Comparison of ENCODE assay signal across 8 mouse cellular contexts in the genomic region with DNA sequence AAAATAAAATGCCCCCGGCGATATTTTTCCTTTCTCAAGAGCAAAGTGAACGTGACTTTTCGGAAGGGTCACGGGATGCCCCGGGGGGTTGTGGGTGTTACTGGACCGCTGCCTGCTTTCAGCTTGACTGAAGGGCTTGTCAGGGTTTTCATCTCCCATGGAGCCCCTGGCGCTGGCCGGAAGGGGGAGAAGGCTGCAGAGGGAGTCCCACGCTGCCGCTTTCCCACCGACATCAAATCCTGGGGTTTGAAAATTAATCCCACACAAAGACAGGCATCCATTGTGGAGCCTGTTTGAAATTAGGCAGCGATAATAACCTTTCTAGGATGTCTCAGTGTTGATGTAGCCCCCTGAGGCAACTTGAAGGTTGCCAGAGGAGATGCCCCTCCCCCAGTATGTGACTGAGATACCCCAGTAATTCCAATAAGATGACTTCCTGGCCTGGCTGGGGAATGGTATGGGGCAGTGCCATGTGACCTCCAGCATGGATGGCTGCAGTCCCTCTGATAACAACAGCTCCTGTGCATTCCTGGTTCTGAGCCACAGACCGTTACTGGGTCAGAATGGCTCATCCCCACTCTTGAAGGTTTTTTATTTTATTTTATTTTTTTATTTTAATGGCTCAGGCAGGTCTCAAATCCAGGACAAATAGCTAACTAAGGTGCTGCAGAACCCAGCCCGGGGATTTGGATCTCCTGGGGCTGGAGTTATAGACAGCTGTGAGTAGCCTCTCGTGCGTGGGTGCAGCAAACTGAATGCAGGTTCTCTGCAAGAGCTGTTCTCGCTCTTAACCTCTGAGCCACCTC.
DNase-seq lines count a peak whose midpoint lies in the region; ATAC-seq and TF ChIP-seq lines count a peak whose summit lies in the region.

No protein-coding gene starts in this region.

- no peak overlapping the region for H3K27ac ChIP-seq in cerebellum, adult 2 months (ENCODE audit: insufficient read depth, low read length)
- H3K27ac ChIP-seq in cortical plate, adult 2 months (ENCODE audit: insufficient read depth, low read length) = no peak overlapping the region
- H3K27ac ChIP-seq in intestine, embryonic 14.5 days (ENCODE audit: low read depth) = 0 out of 2 replicates have a peak overlapping the region, but pooled peaks have one; percentile 4
- H3K27ac ChIP-seq in limb, embryonic 12.5 days = peak overlapping the region; percentile 76
- H3K27ac ChIP-seq in neural tube, embryonic 11.5 days (ENCODE audit: low read depth, low read length) = 0 out of 2 replicates have a peak overlapping the region, but pooled peaks have one; percentile 36

- peak overlapping the region; percentile 17; the same call in 1 of the 2 replicates for H3K9ac ChIP-seq in intestine, embryonic 14.5 days (ENCODE audit: low read length)
- no peak overlapping the region; the same call in 1 of the 2 replicates for H3K9ac ChIP-seq in limb, embryonic 12.5 days (replicated peaks)
- peak overlapping the region; percentile 27; the same call in 1 of the 2 replicates for H3K9ac ChIP-seq in neural tube, embryonic 11.5 days (ENCODE audit: low read length)

- WGBS in cerebellum, adult 2 months = 22% methylated on average over 18 of the region's 18 CpGs
- WGBS in intestine, embryonic 14.5 days = 28% methylated on average over 18 of the region's 18 CpGs
- WGBS in limb, embryonic 12.5 days = 21% methylated on average over 18 of the region's 18 CpGs
- 27% methylated on average over 18 of the region's 18 CpGs for WGBS in neural tube, embryonic 11.5 days

- H3K9me3 ChIP-seq in intestine, embryonic 14.5 days (ENCODE audit: control insufficient read depth, low read length) = no peaks in the 10 kb centered on the region
- H3K9me3 ChIP-seq in limb, embryonic 12.5 days = no peaks in the 10 kb centered on the region
- no peaks in the 10 kb centered on the region for H3K9me3 ChIP-seq in neural tube, embryonic 11.5 days (ENCODE audit: control insufficient read depth, low read length)

- no peaks in the 10 kb centered on the region for H3K36me3 ChIP-seq in intestine, embryonic 14.5 days (ENCODE audit: control insufficient read depth, insufficient read depth, low read length)
- no peaks in the 10 kb centered on the region for H3K36me3 ChIP-seq in limb, embryonic 12.5 days
- no peaks in the 10 kb centered on the region for H3K36me3 ChIP-seq in neural tube, embryonic 11.5 days (ENCODE audit: control insufficient read depth, insufficient read depth, low read length)

- TF ChIP-seq CTCF in cerebellum, adult 2 months (IDR thresholded peaks at IDR 0.05; ENCODE audit: borderline replicate concordance, insufficient read depth, low read depth, low read length) = no peak
- no peak for TF ChIP-seq CTCF in cortical plate, adult 2 months (IDR thresholded peaks at IDR 0.05; ENCODE audit: extremely low read depth, insufficient read depth, low read length)

- no peaks in the 10 kb centered on the region for H3K27me3 ChIP-seq in cerebellum, adult 2 months (ENCODE audit: control insufficient read depth, insufficient read depth, low read length)
- no peaks in the 10 kb centered on the region for H3K27me3 ChIP-seq in intestine, embryonic 14.5 days (replicated peaks; ENCODE audit: control insufficient read depth, insufficient read depth, low read length)
- no peaks in the 10 kb centered on the region for H3K27me3 ChIP-seq in limb, embryonic 12.5 days
- no peaks in the 10 kb centered on the region for H3K27me3 ChIP-seq in neural tube, embryonic 11.5 days (ENCODE audit: control insufficient read depth, insufficient read depth, low read length)

- peak overlapping the region; percentile 37 for H3K4me3 ChIP-seq in cerebellum, adult 2 months (replicated peaks; ENCODE audit: insufficient read depth, low read depth, low read length)
- peak overlapping the region; percentile 19 for H3K4me3 ChIP-seq in cortical plate, adult 2 months (ENCODE audit: insufficient read depth, low read length)
- peak overlapping the region; percentile 22 for H3K4me3 ChIP-seq in intestine, embryonic 14.5 days (ENCODE audit: low read depth, low read length)
- H3K4me3 ChIP-seq in limb, embryonic 12.5 days (replicated peaks) = peak overlapping the region; percentile 22
- H3K4me3 ChIP-seq in neural tube, embryonic 11.5 days (ENCODE audit: low read depth, low read length) = no peak overlapping the region

- no peaks in the 10 kb centered on the region for H3K4me1 ChIP-seq in cerebellum, adult 2 months (ENCODE audit: control insufficient read depth, insufficient read depth, low read length)
- H3K4me1 ChIP-seq in cortical plate, adult 2 months (ENCODE audit: control insufficient read depth, insufficient read depth, low read length) = no peaks in the 10 kb centered on the region
- no peaks in the 10 kb centered on the region; the same call in 1 of the 2 replicates for H3K4me1 ChIP-seq in intestine, embryonic 14.5 days (replicated peaks; ENCODE audit: control insufficient read depth, insufficient read depth, low read length)
- peaks cover 44% of the 10 kb centered on the region for H3K4me1 ChIP-seq in limb, embryonic 12.5 days (replicated peaks)
- H3K4me1 ChIP-seq in neural tube, embryonic 11.5 days (ENCODE audit: control insufficient read depth, insufficient read depth, low read length) = 0 out of 2 replicates have a peak, but pooled peaks cover 3% of the 10 kb centered on the region

- peak overlapping the region; percentile 55 for H3K4me2 ChIP-seq in intestine, embryonic 14.5 days (ENCODE audit: low read length)
- H3K4me2 ChIP-seq in limb, embryonic 12.5 days = peak overlapping the region; percentile 52
- peak overlapping the region; percentile 22; the same call in 1 of the 2 replicates for H3K4me2 ChIP-seq in neural tube, embryonic 11.5 days (ENCODE audit: low read depth)

- ATAC-seq in cerebellum, adult (ENCODE audit: insufficient number of reproducible peaks, low FRiP score, low TSS enrichment) = no peak
- no peak for ATAC-seq in intestine, embryonic 14.5 days (replicated peaks; ENCODE audit: low FRiP score, low TSS enrichment, low read depth)
- ATAC-seq in limb, embryonic 12.5 days (ENCODE audit: insufficient number of reproducible peaks, insufficient read depth, low FRiP score, low TSS enrichment, low read depth) = no peak
- ATAC-seq in neural tube, embryonic 11.5 days (ENCODE audit: insufficient read depth, low FRiP score, low TSS enrichment) = no peak

- peak; percentile 18 to 20 for DNase-seq in cerebellum, adult 2 months
- DNase-seq in gastrocnemius, postnatal 25 days = peak; percentile 13
- DNase-seq in intestine, embryonic 14.5 days (ENCODE audit: low spot score) = peak; percentile 55
- DNase-seq in neural tube, embryonic 11.5 days (ENCODE audit: low spot score) = peak; percentile 67
- no peak for DNase-seq in thymus, postnatal 4 days

- TF ChIP-seq POLR2A in cerebellum, adult 2 months (IDR thresholded peaks at IDR 0.05; ENCODE audit: borderline replicate concordance, insufficient read depth, low read length) = no peak
- no peak for TF ChIP-seq POLR2A in cortical plate, adult 2 months (IDR thresholded peaks at IDR 0.05; ENCODE audit: extremely low read depth, insufficient read depth, low read length)

Comparison
In these comparisons a context has a peak if more than half of its experiments do, and no peak if none do; other contexts are left out.
1. H3K27ac ChIP-seq: peak in intestine, embryonic 14.5 days (single experiment), limb, embryonic 12.5 days (single experiment) and neural tube, embryonic 11.5 days (single experiment); none in cerebellum, adult 2 months (single experiment) and cortical plate, adult 2 months (single experiment).
2. Peak in every context shown above with its lines, with median percentiles within 50 percentile points of each other: H3K4me2 ChIP-seq.